Mouse (Mus musculus): Measurements from ENCODE around the gene Irf3.

DNA sequence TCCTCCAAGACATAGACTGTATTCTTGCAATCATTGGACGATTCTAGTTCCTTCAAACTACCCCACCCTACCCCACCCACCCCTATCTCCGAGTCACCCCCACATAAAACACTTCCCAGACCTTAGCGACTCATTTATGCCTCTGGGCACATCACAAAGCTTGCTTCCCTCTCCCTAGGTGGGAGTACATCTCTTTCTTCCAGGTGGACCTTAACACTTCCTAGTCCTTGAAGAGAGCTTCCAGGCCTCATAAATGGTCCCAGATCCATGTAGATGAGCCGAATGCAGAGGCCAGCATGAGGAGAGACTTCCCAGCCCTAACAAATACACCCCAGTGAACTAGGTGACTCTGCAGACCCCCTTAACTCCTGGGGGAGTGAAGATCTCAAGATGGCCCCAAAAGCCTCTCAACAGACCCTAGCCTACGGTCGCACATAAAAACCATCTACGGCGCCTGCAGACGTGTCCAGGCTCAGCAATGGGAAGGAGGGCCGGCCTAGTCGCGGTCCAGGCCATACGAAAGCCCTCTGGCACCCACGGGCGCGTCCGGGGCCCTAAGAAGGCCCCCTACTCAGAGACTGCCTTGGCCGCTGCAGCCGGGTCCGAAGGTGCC, 18.0 kb downstream of the Irf3 start:
- TF ChIP-seq CTCF (conservative IDR thresholded peaks at IDR 0.05; ENCODE audit: low read length) (no peak), NANOG (IDR thresholded peaks at IDR 0.05; ENCODE audit: borderline replicate concordance, low read length) (no peak), POU5F1 (IDR thresholded peaks at IDR 0.05; ENCODE audit: borderline replicate concordance, low read length) (no peak)
